Mouse (Mus musculus) neural tube, postnatal 0 days (tissue): ENCODE data around the gene Cyp4a10. TPM values are rescaled to one million over a fixed set of nuclear protein-coding genes. Genes with fewer than 3 reads are reported as not detected.

ENCODE experiments used
- polyA plus RNA-seq: library from polyadenylated mRNA; unstranded; fragments of >200 nt; fragmentation: Nextera tagmentation; extraction: Ambion mirVana; gene quantifications from 2 replicates; pipeline ENCODE4 v1.2.1, GENCODE M21; 2015

Gene Cyp4a10
- polyA plus RNA-seq: 0.25 TPM in 1 of 2 replicates, not detected in the other

DNA sequence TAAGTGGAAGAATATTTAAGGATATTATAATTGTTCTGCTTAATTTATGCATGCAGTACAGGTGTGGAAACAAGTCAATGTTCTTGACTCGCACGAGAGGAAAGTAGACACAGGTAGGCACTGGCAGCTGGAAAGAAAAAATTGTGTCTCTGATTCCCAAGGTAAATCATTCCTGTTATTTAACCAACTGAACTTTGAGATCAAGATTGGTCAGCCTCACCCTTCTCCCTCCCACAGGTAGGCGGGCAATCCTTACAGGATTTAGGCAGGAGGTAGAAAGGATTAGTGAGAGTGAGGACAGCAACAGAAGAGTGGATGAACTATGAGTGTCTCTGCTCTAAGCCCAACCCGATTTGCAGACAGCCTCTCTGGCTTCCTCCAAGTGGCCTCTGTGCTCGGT is at the start of gene Cyp4a10:
TSS of gene Cyp4a10 (plus strand) at position 265 of the 400 bp plus-strand sequence.

DNA sequence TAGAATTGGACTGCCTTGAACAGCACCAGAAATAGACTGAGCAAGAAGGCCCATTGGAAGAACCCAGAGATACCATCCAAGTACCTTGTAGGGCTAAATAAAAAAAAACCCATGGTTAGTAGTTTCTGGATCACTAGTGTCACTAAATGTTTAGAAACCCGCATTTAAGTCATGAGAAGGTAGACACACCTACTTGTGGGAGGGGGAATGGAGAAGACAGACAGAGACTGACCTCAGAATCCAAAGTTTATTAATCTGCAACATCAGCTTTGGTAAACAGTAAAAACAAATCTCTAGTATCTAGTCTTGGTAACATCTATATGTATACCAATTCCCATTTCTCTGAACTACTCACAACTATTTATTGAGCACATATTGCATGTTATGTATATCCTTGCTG is 22.1 kb upstream of the Cyp4a10 start, which contains the start of gene Cyp4a14:
TSS of gene Cyp4a14 (minus strand) at position 142 of the 400 bp plus-strand sequence.

DNA sequence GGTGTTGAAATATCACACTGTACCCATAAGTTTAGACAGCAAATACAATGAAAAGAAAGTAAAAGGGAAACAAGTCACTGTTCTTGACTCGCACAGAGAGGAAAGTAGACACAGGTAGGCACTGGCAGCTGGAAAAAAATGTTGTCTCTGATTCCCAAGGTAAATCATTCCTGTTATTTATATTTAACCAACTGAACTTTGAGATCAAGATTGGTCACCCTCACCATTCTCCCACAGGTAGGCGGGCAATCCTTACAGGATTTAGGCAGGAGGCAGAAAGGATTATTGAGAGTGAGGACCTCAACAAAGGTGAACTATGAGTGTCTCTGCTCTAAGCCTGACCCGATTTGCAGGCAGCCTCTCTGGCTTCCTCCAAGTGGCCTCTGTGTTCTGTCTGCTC is 45.3 kb downstream of the Cyp4a10 start, which contains the start of gene Cyp4a31:
TSS of gene Cyp4a31 (plus strand) at position 249 of the 400 bp plus-strand sequence.

Other genes with a start within 250 kb of the Cyp4a10 start
- gene Cyp4a12a, start 219.2 kb upstream of the Cyp4a10 start, polyA plus RNA-seq: not detected in 2 replicates
- gene Cyp4a12b, start 106.6 kb upstream of the Cyp4a10 start, polyA plus RNA-seq: not detected in 2 replicates
- gene Cyp4a30b, start 65.7 kb upstream of the Cyp4a10 start, polyA plus RNA-seq: not detected in 2 replicates
- 0.18 TPM in 1 of 2 replicates, not detected in the other for gene Cyp4a14, start 22.1 kb upstream of the Cyp4a10 start, polyA plus RNA-seq
- not detected in 2 replicates for gene Cyp4a31, start 45.4 kb downstream of the Cyp4a10 start, polyA plus RNA-seq
- not detected in 2 replicates for gene Cyp4a32, start 82.7 kb downstream of the Cyp4a10 start, polyA plus RNA-seq
- gene Cyp4b1, start 129.5 kb downstream of the Cyp4a10 start, polyA plus RNA-seq: 0.98 and 2.1 TPM in 2 replicates
- 20.0 and 20.4 TPM in 2 replicates for gene Efcab14, start 219.5 kb downstream of the Cyp4a10 start, polyA plus RNA-seq